Mouse (Mus musculus): ENCODE measurements around the gene Tmem131.
A peak's percentile ranks its signal among the peaks of the same experiment; 100 is the strongest.

Tmem131 gene

DNA sequence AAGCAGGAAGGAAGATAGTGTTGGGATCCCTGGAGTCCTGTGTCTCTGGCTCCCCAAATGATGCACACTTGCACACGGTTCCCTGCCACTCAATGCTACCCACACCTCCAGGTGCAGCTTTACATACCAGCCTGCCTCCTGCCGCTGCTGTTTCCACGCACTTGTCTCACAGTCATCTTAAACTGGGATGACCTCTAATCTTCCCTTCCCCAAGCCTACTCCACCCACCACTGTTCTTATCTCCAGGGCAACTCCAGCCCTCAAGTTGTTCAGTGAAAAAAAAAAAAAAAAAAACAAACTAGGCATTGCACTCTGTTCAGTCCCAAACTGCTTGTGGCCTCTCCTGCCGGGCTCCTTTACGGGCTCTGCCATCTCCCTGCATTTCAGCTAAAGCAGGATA, at the start of gene Tmem131:
Gene Tmem131, minus strand, starts transcription at position 14 of the 400 bp plus-strand sequence.
- DNase-seq: no peak

DNA sequence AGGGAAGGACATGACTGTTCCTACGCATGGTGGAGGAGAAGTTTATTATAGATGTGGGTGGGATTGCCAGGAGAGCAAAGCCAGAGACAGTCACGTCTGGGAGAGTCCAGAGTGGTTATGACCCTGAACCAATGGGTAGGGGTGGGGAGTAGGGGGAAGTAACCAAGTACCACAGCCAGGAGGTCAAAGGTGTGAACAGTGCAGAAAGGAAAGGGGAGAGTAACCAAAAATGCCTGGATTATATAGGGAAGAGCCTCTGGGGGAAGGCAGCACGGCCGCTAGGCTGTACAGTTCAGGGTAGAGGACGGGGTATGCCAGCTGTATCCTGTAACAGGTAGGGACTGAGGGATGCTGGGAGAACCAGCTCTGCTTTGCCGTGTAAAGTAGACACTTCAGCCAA, 45.1 kb upstream of the Tmem131 start:
- no peak for DNase-seq

DNA sequence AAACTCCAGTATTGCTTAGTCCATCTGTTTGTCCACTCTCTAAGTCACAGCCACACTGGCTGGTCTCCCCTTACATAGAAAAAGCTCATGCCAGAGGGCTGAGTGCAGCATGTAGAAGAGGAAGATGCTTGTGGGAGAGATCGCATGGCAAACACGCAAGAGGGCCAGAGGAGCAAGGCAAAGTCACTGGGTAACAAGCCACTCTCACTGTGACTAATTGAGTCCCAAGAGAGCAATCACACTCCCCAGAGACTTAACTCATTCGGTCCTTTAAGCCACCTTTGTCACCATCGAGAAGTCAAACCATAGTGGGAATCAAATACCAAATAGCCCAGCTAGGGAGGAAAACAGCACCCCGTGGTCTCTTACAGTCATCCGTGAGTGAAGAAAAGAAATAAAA, 44.7 kb upstream of the Tmem131 start:
- DNase-seq: no peak

DNA sequence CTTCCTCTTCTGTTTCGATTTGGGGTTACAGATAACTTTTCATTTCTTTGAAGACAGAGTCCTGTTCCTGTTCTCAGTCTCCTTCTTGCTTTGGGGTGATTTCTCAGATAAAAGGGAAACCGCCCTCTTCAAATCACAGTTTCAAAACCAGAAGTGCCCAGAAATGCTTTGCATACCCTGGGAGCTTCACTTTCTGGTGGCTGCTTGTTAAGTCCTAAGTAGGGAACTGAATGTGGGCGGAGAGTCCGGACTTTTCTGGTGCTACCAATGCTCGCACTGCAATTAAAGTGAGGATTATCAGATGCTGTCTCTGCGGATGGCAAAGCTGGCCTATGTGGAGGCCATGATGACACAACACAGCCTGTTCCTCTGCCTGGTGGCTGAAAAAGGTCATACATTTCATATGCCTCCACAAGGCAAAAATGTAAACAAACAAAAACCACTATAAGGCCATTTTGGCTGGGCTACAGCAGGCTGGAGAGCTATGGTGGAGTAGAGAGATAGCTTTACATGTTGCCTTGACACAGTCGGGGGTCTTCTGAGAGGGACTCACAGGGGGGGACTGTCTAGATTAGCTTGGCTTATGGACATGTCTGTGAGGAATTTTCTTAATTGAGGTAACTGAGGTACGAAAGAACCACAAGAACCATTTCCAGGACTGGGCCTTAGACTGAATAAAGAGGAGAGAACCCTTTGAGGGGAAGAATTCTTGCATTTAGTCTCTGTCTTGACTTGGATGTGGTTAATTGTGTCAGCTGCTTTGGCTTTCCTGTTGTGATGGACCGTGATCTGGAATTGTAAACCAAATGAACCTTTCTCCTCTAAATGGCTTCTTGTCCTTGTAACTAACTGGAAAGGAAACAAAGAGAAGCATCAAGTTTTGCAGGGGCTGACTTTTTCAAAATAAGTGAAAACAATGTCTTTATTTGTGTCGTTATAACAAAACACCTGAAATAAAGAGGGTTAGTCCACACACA, 44.0 kb upstream of the Tmem131 start:
- no peak for DNase-seq

DNA sequence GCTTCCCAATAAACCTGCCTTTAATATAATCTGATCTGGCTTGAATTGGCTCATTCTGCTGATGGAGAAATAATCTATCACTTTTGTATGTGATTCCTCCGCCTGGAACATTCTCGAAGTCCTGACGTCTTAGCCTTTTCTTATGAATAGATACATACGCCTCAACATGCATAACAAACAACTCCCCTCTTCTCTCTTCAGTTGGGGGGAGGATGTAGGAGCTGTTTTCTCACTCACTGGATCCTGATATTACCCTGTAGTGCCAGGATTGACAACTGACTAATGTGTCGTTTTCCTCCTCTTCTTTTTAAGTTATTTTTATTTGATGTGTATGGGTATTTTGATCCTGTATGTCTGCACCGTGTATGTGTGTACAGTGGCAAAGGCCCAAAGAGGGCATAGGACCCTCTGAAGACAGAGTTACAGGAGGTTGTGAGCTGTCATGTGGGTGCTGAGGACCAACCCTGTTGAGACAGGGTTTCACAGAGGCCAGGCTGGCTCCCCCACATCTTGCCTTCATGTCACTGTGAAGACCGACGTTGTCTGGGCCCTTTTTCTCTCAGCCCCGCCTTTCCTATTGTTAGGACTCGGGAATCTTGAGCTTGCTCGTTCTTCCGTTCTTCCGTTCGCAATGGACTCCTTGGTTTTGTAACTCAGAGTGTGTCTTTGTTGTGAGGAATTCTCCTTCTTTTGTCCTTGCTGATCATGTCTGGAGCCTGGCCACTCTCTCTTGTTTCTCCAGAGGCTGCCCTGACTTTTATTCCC, 43.1 kb upstream of the Tmem131 start:
- no peak for DNase-seq

DNA sequence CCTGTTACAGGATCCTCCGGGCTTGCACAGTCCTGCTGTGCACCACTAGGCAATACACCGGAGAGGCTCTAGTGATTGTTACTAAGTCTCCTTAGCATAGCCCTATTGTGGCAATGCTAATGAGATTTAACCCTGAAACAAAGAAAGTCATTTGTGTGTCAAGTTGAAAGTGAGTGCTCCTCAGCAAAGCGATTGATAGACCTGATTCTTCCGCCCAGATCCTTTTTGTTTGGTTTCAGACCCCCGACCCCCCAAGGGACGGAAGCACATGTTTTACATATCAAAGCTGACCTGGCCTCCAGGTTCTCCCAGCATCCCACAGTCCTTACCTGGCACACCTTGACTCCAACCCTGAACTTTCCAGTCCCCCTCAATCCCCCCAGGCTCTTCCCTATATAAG, 42.4 kb upstream of the Tmem131 start:
- no peak for DNase-seq

DNA sequence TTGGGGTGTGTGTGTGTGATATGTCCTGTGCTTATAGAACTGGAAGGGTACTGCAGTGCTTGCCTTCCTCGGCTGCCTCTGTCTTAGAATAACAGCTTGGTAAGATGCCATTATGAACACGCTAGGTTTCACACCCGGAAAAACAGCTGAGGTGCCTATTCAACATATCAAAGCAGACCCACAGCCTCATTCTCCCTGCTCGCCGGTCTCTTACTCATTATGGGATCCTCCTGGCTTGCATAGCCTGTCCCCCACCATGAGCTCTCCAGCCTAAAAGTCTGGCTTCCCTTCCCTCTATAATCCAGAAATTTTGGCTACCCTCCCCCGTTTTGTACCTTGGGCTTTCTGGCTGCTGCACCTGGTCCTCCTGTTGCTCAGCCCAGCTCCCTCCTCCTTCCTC, 40.9 kb upstream of the Tmem131 start:
- DNase-seq: no peak

DNA sequence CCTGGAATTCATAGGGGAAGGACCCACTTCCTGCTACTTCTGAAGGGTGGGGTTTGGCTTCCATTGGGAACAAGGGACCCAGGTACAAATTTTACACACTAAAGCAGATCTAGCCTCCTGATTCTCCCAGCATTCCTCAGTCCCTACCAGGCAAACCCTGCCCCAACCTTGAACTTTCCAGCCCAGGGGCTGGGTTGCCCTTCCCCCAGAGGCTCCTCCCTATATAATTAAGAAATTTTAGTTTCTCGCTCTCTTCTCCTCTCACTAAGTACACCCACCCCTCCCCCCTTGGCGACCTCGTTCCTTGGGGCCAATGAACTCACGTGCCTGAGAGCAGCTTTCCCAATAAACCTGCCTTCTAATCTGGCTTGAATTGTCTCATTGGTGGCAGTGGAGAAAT, 40.3 kb upstream of the Tmem131 start:
- DNase-seq: no peak

DNA sequence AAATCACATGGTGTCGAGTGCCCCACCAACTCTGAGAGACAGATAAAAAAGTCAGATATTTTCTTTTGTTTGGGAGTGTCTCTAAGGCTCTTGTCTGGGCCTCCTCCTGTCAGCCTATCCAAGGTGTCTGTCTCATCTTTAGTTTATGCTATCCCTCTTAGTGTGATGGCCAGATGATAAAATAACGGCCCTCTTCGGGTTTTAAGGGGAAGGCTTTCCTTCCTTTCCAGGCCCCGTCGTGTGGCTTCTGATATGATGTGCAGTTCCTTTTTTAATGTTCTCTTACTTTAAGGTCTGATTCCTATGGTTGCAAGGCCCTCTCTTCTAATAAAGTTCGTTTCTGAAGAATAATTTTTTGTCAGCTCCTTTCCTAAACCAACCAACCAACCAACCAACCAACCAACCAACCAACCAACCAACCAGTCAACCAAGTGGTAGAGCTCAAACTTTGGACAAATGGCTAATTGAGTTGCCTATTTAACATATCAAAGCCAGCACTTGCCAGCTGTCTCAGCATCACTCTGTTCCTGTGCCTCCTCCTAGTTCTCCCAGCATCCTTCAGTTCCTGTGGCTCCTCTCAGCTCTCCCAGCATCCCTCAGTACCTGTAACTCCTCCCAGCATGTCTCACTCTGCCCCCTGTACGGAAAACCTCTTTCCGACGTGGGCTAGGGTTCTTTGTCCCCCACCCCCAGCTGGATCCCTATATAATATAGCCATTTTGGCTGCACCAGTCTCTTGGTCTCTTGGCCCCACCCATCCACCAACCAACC, 38.9 kb upstream of the Tmem131 start:
- no peak for DNase-seq

DNA sequence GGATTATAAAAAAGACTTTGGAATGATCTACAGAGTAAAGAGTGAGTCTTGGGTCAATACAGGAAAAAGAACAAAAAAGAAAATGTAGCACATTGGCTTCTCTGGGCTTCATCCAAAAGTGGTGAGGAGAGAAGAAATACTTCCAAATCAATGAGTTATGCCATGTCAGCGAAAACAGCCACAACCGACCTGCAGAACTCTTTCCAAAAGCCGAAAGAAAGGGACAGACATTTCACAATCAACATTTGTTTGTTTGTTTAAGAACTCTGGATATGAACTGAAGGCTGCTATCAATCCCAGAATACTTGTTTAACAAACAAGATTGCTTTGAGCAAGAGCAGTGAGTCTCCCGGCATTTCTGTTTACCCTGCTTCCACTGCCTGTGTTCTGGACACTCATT, 33.3 kb upstream of the Tmem131 start:
- no peak for DNase-seq

DNA sequence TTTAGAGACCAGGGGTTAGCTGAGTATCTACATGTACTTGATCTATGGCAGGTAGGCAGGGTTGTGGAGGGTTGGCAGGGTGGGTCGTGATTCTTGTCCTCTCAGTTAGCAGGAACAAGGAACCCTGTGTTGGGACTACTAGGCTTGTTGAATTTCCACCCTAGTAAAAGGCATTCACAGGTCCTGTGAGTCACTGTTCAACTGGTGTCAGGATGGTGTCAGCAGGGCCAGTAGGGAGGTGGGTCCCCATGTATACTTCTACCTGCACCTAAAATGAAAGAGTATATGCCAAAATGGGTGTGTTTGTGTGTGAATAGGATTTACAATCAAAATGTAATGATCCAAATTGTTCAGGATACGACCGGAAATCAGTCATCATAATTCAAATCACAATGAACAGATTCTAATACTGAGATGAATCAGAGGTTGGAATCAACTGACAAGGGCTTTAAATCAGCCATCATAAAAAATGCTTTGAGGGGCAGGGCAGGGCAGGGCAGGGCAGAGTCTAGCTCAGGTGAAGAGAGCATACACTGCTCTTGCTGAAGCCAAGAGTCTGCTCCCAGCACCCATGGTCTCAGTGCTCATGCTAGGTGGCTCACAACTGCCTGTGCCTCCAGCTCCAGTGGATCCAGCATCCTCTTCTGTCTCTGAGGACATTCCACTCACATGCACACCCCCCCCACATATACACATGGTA, 27.6 kb upstream of the Tmem131 start:
- no peak for DNase-seq

DNA sequence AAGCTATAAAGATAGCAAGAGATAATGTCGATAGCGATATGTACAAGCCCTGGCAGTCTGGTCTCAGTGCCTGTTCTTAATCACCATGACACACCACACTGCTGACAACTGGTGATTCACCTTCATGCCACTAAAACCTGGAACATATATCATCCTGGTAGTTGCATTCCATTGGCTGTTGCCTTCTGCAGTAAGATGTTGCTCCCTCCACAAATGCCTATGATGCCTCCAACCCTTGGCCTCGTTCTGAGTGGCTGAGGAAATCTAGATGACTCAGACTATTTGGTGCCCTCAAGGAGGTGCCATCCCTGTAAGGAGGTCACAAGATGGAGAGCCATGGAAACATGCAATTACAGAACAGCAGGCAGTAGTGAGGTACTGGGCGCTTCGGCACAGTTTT, 22.4 kb upstream of the Tmem131 start:
- DNase-seq: no peak

DNA sequence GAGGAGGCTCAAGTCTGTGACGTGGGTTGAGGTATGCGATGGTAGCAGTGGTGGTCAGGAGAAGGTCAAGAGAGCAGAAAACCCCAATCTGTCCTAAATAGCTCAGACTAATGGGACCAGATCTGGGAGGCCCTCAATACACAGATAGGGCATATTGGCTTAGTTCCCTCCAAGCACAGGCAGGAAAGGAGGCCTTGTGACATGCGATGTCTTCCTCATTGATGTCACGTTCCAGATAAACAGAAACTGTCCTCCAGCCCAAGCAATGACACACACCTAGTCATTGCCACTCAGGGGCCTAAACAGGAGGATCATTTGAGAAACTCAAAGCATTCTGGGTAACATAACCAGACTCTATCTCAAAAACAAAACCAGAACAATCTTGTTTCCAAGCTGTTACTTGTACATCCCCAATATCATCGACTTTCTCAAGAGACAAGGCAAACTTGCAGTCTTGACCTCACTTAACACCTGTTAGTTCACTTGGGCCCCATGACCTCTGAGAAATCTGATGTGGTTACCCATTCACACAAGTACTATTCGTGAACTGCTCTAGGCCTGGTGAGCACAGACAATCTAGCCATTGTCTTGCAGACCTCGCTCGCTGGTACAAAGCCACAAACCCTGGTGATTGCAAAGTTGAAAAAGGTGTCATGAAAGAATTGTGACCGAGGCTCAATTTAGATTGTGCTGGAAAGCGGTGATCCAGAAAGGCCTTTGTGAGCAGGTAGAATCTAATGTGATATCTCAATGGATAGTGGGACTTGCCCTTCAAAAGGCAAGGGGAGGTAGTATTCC, 19.1 kb upstream of the Tmem131 start:
- DNase-seq: no peak

DNA sequence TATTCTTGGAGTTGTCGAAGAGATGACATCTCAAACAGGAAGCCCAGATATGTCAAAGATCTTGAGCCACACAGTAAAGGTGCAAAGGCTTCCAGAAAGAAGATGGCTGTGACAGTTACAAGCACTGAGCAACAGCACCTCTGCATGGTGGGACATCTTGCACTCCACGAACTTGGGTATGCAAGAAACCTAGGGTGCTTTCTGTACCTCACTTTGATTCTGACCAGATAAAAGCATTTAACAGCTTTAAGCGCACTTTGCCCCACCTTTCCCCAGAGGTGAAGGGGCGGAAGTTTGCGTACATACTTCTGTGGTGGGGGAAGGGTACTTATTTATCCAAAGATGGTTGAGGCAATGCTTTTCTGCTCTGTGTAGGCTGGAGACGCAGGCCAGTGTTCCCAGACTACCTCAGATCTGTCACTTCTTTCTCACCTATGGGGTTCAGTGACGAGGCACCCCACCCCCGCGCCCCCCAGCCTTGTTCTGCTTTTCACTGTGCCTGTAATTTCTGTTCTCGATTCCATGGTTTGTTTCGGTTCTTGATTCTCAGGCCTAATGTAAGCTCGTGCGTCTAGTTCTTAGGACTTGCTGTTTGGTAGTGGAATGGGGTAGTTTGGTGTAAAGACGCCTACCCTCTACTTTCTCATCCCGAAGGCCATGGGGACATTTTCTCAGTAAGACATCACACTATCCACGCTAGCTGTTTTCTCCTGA, 17.2 kb upstream of the Tmem131 start:
- no peak for DNase-seq

DNA sequence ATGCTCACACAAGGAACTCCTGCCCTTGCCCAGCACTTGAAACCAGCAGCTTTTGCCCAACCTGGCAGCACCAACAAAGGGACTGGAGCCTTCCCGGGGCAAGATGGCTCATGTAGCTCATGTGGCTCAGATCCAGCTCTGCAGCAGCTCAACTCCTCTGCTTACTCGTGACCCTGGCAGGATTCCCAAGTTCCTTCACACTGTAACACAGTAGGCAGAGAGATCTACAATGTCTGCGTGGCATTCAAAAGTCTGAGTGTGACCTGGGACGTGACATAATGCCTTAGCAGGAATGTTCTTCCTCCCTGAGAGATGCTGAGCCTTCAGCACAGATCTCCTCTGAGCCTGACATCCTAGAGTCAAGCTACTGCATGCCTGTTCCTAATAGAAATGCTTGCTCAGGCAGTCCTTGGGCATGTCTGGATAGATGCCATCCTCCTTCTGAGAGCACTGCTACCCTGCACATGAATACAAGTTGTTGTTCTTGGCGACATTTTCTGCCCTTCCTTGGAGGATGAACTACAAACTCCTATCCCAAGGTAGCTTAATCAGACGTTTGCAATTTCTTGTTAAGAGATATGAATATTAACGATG, 6.2 kb upstream of the Tmem131 start:
- DNase-seq: no peak

DNA sequence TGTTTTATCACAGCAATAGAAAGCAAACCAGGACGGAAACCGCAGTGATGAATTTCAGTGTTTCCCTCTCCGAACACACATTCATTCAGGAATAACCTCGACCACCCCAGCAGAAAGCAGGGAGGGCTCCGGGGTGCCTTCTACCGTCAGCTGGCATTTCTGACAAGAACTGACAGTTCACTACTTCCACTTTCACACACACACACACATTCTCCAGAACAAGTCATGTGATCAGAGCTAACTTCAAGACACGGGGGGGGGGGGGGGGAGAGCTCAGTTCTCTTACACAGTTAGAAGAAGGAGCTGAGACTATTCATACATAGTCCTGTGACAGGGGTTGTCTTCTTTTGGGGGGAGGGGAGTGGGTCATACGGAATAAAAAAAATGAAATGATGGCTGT, 4.0 kb upstream of the Tmem131 start:
- no peak for DNase-seq

DNA sequence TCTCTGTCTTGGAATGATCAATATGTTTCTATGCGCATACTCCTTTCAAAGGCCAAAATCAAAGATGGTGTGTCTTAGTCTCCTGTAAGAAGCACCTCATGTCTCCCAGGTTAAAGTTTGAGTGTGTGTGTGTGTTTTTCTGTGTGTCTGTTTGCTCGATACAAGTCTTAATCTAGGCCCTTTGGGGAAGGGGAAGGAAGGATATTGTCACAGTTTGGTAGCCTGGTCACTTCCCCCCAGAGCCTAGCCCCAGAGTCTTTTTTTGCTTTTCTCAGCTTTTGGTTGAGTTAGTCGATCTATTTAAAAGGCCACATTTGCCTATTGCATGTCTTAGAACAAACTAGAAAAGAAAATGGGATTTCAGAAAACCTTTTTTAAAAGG, 3.1 kb downstream of the Tmem131 start:
- no peak for DNase-seq

DNA sequence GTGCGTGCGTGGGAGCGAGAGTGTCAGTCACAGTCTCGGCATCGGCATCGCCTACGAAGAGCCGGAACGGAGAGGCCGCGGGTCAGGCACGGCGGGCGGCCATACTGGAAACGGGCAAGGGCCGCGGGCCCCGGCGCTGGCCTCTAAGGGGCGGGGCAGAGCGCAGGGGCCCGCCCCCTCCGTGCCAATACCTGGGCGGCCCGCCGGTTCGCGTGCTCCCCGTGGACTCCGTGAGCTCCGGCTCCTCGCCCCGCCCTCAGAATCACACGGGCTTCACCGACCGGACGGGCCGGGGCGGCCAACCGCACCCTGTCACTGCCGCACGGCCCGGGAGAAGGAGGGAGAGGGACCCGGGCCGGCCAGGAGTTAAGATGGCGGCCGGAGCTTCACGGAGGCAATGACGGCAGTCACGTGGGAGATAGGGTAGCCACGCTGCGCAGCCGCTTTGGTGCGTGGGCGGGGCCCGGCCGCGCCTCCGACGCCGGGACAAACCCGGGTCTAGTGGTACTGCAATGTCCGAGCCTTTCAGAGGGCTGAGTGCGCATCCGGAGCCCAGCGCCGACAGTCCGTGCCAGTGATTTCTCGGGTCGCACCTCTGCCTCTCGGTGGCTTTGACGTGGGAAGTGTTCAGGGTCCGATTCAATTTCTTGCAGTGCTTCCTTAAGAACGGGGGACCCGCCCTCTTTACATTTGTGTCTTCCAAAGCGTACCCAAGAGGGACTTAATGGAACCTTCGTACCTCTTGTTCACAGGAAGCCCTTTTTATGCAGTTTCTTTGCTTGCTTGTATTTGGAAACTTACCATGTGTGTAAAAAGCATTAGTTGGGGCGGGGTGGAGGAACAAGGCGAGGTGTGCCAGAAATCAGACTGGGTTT, 3.7 kb downstream of the Tmem131 start:
- peak; percentile 93 for DNase-seq

DNA sequence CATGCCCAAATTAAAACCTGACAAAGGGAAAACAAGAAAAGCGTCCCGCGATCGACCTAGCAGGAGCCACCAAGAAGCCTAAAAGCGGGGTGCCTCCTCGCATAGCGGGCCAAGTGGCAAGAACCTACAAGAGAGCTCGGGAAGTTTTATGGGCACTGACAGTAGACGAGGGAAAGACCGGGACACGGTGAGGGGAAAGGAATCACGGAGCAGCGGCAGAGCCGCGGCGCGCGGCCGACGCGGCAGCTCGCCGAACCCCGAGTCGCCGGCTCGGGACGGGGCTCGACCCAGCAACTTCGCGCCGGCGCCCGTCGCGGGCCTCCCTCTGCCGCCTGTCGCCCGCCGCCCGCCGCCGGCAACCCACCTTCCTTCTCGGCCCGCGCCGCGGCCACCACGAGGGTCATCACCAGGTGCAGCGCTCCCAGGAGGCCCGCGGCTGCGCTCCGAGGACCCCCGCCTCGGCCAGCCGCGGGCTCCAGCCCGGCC, 4.6 kb downstream of the Tmem131 start:
- peak; percentile 38 for DNase-seq

DNA sequence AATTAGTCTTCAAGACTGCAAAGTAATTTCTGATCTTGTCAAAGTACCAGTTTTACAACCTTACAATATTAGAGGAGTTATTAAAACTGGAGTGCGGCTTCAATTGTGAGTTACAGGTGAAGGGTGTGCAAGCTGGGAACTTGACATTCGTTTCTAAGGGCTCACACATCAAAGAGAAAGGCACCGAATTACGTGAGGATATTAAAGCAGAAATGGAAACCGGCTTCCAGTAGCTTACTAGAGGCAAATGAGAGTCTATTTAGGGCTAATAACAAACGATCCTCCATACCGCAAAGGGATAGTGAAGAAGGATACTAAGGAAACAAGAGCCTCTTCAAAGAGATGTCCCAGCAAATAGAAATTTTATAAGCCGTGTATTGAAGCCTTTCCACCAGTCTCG, 5.1 kb downstream of the Tmem131 start:
- no peak for DNase-seq

Data from right cerebral cortex, postnatal 14 days (tissue).